Mouse (Mus musculus) liver, postnatal 0 days (tissue): ENCODE results near the gene Dna2.

ENCODE experiments used
- CTCF ChIP-seq: sonication (generic); IDR thresholded peaks from 2 replicates; pipeline ENCODE4 v1.5.1; 2016; ENCODE audit warnings: antibody characterized with exemption, low read depth
- EP300 ChIP-seq: IDR thresholded peaks from 2 replicates; pipeline ENCODE4 v1.6.1; 2016; ENCODE audit warnings: antibody characterized with exemption, low read depth, mild to moderate bottlenecking

DNA sequence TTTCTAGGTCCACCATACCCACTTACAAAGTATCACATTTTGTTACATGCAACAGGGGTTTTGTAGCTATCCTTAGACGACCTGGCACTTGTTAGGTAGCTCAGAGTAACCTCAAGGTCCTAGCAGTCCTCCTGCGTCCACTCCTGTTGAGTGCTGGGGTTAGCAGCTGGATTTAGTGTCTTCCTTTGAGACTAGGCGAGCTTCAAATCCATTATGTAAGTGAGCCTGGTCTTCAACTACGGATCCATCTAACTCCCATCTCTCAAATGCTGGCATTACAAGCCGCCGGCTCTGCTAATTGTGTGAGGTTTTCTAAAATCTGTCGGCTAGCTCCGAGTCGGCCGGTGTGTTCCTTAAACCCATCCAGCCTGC lies 32.8 kb downstream of the Dna2 start:
- TF ChIP-seq CTCF (no peak), EP300 (no peak)
